Mouse (Mus musculus): ENCODE measurements at regions not wholly inside any gene's neighbourhood (a gene's known extent, or its start where the extent isn't known, plus 50 kb on each side); places are given as distances from the start of the nearest gene placed in this dataset.

DNA sequence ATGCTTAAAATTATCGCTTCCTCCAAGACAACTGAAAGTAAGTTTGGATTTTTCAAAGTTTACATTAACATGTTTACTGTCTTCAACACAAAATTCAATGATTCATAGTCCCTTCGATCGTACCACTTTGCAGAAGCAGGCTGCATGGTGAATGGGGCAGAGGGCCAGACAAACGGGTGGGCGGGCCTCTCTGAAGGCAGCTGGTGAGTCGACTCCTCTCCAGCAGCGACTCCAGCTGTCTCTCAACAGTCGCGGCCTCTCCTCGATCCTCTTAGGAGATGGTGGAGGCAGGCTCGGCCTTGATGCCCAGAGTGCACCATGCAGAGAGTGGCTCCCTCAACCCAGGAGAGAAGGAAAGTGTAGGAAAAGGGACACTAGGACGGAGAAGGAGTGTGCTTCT, 257.9 kb downstream of the Fut9 start:
- DNase-seq, result peak in 1 of 2 experiments; percentile 17
